Mouse (Mus musculus) megakaryocyte, embryonic 14.5 days (primary cell): ENCODE measurements at regions not wholly inside any gene's neighbourhood (a gene's known extent, or its start where the extent isn't known, plus 50 kb on each side); places are given as distances from the start of the nearest gene placed in this dataset.

Experiments used
- H3K27me3 ChIP-seq: replicated peaks from 2 replicates; pipeline ENCODE3; 2012; ENCODE audit warnings: inconsistent platforms
- H3K36me3 ChIP-seq: replicated peaks from 2 replicates; pipeline ENCODE3; 2012; ENCODE audit warnings: low read length, inconsistent platforms, mixed read lengths
- H3K4me1 ChIP-seq: 2 replicates; pipeline ENCODE4 v1.6.1; 2012; ENCODE audit warnings: inconsistent platforms
- H3K4me3 ChIP-seq: replicated peaks from 2 replicates; pipeline ENCODE3; 2012; ENCODE audit warnings: moderate library complexity, mild to moderate bottlenecking, inconsistent platforms
- H3K9me3 ChIP-seq: 2 replicates; pipeline ENCODE4 v1.6.1; 2012; ENCODE audit warnings: inconsistent platforms
- FLI1 ChIP-seq: IDR thresholded peaks from 2 replicates; pipeline ENCODE4 v1.6.1; 2012; ENCODE audit warnings: low read length, inconsistent platforms, mixed read lengths
- GATA1 ChIP-seq: IDR thresholded peaks from 3 replicates; pipeline ENCODE4 v1.6.1; 2012; ENCODE audit warnings: mixed read lengths, low read length, inconsistent platforms, borderline replicate concordance

- Histone ChIP-seq H3K36me3 (no peaks in the 10 kb centered on the region), H3K27me3 (peaks cover 16% of the 10 kb centered on the region), H3K4me1 (no peaks in the 10 kb centered on the region), H3K4me3 (no peak overlapping the region), H3K9me3 (no peaks in the 10 kb centered on the region)
- TF ChIP-seq GATA1, result no peak
- no peak for TF ChIP-seq FLI1
Measured at GRCm38 (mm10) chr10:61034056-61034455, 55.1 kb upstream of the Pcbd1 start.

- Histone ChIP-seq H3K27me3 (peaks cover 23% of the 10 kb centered on the region), H3K9me3 (no peaks in the 10 kb centered on the region)
- no peak for TF ChIP-seq GATA1
Measured at GRCm38 (mm10) chr10:61028598-61028997, 60.5 kb upstream of the Pcbd1 start.

GRCm38 (mm10) chr10:61027215-61027614 lies 61.9 kb upstream of the Pcbd1 start:
- Histone ChIP-seq H3K36me3 (no peaks in the 10 kb centered on the region), H3K4me3 (no peak overlapping the region), H3K9me3 (no peaks in the 10 kb centered on the region), H3K4me1 (no peaks in the 10 kb centered on the region), H3K27me3 (peaks cover 23% of the 10 kb centered on the region)
- TF ChIP-seq FLI1, result no peak
- no peak for TF ChIP-seq GATA1

More at GRCm38 (mm10) chr10:61028598-61028997, 60.5 kb upstream of the Pcbd1 start:
- no peaks in the 10 kb centered on the region for H3K4me1 ChIP-seq
- H3K36me3 ChIP-seq, result no peaks in the 10 kb centered on the region
- H3K4me3 ChIP-seq, result no peak overlapping the region

GRCm38 (mm10) chr10:61025061-61025460 lies 64.1 kb upstream of the Pcbd1 start:
- Histone ChIP-seq H3K36me3 (no peaks in the 10 kb centered on the region), H3K27me3 (peaks cover 20% of the 10 kb centered on the region), H3K9me3 (no peaks in the 10 kb centered on the region), H3K4me1 (no peaks in the 10 kb centered on the region), H3K4me3 (no peak overlapping the region)
- TF ChIP-seq GATA1 (no peak), FLI1 (no peak)

- Histone ChIP-seq H3K9me3 (no peaks in the 10 kb centered on the region), H3K36me3 (no peaks in the 10 kb centered on the region), H3K4me1 (no peaks in the 10 kb centered on the region), H3K27me3 (peaks cover 18% of the 10 kb centered on the region), H3K4me3 (no peak overlapping the region)
- no peak for TF ChIP-seq FLI1
- no peak for TF ChIP-seq GATA1
Measured at GRCm38 (mm10) chr10:61024166-61024565, 65.0 kb upstream of the Pcbd1 start.

- TF ChIP-seq FLI1 (no peak), GATA1 (no peak)
- no peak overlapping the region for H3K4me3 ChIP-seq
- no peaks in the 10 kb centered on the region for H3K9me3 ChIP-seq
- peaks cover 16% of the 10 kb centered on the region for H3K27me3 ChIP-seq
- H3K4me1 ChIP-seq, result no peaks in the 10 kb centered on the region
- H3K36me3 ChIP-seq, result no peaks in the 10 kb centered on the region
Measured at GRCm38 (mm10) chr10:61023431-61023830, 65.7 kb upstream of the Pcbd1 start.

- no peak for TF ChIP-seq GATA1
- no peak for TF ChIP-seq FLI1
- Histone ChIP-seq H3K4me1 (no peaks in the 10 kb centered on the region), H3K9me3 (no peaks in the 10 kb centered on the region), H3K36me3 (no peaks in the 10 kb centered on the region), H3K4me3 (no peak overlapping the region), H3K27me3 (peaks cover 14% of the 10 kb centered on the region)
Measured at GRCm38 (mm10) chr10:61019566-61019965, 69.6 kb upstream of the Pcbd1 start.

- H3K9me3 ChIP-seq, result no peaks in the 10 kb centered on the region; the same call in 1 of the 2 replicates
- H3K27me3 ChIP-seq, result peaks cover 7% of the 10 kb centered on the region
Measured at GRCm38 (mm10) chr10:61012199-61012695, 76.9 kb upstream of the Pcbd1 start.

GRCm38 (mm10) chr10:61010697-61011096 lies 78.4 kb upstream of the Pcbd1 start:
- H3K27me3 ChIP-seq, result peaks cover 3% of the 10 kb centered on the region
- no peaks in the 10 kb centered on the region for H3K4me1 ChIP-seq
- TF ChIP-seq FLI1 (no peak), GATA1 (no peak)
- H3K4me3 ChIP-seq, result no peak overlapping the region
- H3K9me3 ChIP-seq, result no peaks in the 10 kb centered on the region; the same call in 1 of the 2 replicates
- no peaks in the 10 kb centered on the region for H3K36me3 ChIP-seq

More at GRCm38 (mm10) chr10:61012199-61012695, 76.9 kb upstream of the Pcbd1 start:
- no peaks in the 10 kb centered on the region for H3K4me1 ChIP-seq
- no peaks in the 10 kb centered on the region for H3K36me3 ChIP-seq
- H3K4me3 ChIP-seq, result no peak overlapping the region
- TF ChIP-seq FLI1 (no peak), GATA1 (no peak)

- TF ChIP-seq FLI1 (no peak), GATA1 (no peak)
- H3K36me3 ChIP-seq, result no peaks in the 10 kb centered on the region
- H3K27me3 ChIP-seq, result peaks cover 5% of the 10 kb centered on the region
- H3K4me3 ChIP-seq, result no peak overlapping the region
- peaks cover 9% of the 10 kb centered on the region; the same call in 1 of the 2 replicates for H3K9me3 ChIP-seq
- no peaks in the 10 kb centered on the region for H3K4me1 ChIP-seq
Measured at GRCm38 (mm10) chr10:61007403-61007802, 81.7 kb upstream of the Pcbd1 start.

- Histone ChIP-seq H3K4me1 (no peaks in the 10 kb centered on the region), H3K36me3 (no peaks in the 10 kb centered on the region), H3K9me3 (peaks cover 27% of the 10 kb centered on the region), H3K4me3 (peak overlapping the region; percentile 42), H3K27me3 (peaks cover 5% of the 10 kb centered on the region)
- no peak for TF ChIP-seq FLI1
Measured at GRCm38 (mm10) chr10:61001745-61002160, 87.4 kb upstream of the Pcbd1 start.

GRCm38 (mm10) chr10:60997393-60997792 lies 91.7 kb upstream of the Pcbd1 start:
- Histone ChIP-seq H3K4me1 (no peaks in the 10 kb centered on the region), H3K27me3 (no peaks in the 10 kb centered on the region), H3K36me3 (no peaks in the 10 kb centered on the region), H3K9me3 (peaks cover 28% of the 10 kb centered on the region), H3K4me3 (no peak overlapping the region)
- no peak for TF ChIP-seq FLI1
- TF ChIP-seq GATA1, result no peak
